Mouse (Mus musculus): Measurements from ENCODE around the gene Tmem110. TPM values are rescaled to one million over a fixed set of nuclear protein-coding genes. Genes with fewer than 3 reads are reported as not detected.

Tmem110 gene
- total and polyA plus RNA-seq, 3 experiments = 11.6 to 21.0 TPM; not detected in 1

- TF ChIP-seq USF1 (IDR thresholded peaks at IDR 0.05; ENCODE audit: low read depth, low read length) = no peak
- H3K36me3 ChIP-seq (ENCODE audit: control insufficient read depth in 1 of 2, insufficient read depth in 2 of 2, low read length in 2 of 2) = no peaks in the 10 kb centered on the region; a peak in 1 of 4 replicates
- H3K27ac ChIP-seq (ENCODE audit: control insufficient read depth, low read depth, low read length) = no peak overlapping the region
Measured at GRCm38 (mm10) chr14:30876451-30876850, 51.1 kb downstream of the Tmem110 start.

DNA sequence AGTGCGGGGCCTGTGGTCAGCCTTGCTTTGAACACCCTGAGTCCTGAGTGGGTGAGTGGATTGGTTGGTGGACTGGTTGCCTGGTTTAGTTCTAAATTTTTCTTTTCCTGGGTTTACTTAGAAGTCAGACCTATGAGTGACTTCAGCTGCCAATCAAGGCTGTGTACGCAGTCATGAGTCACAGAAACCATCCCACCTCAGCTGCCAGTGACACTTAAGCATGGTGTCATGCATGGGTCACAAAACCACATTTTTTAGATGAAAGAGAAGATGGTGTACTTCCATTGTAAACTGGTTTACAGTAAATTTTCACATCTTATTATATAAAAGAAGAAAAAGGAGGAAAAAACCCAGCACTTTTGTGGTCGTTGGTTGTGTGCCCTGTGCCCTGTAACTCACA is 52.4 kb downstream of the Tmem110 start:
- no peak for DNase-seq (ENCODE audit: low read depth, low spot score)
- Histone ChIP-seq H3K36me3 (ENCODE audit: control insufficient read depth in 1 of 2, insufficient read depth in 2 of 2, low read length in 2 of 2) (no peaks in the 10 kb centered on the region), H3K79me2 (ENCODE audit: control insufficient read depth, insufficient read depth, low read length, poor library complexity) (no peaks in the 10 kb centered on the region), H3K9me3 (replicated peaks; ENCODE audit: insufficient read depth, low read length) (no peaks in the 10 kb centered on the region), H3K27me3 (ENCODE audit: control insufficient read depth in 1 of 2, insufficient read depth in 2 of 2, low read length in 2 of 2) (no peaks in the 10 kb centered on the region), H3K4me1 (ENCODE audit: control insufficient read depth in 1 of 2, insufficient read depth in 2 of 2, low read length in 2 of 2) (no peaks in the 10 kb centered on the region; a peak in 2 of 4 replicates), H3K9ac (ENCODE audit: control insufficient read depth, low read depth, low read length, poor library complexity, severe bottlenecking) (no peak overlapping the region), H3K4me3 (ENCODE audit: control insufficient read depth in 1 of 2, insufficient read depth in 1 of 2, low read depth in 2 of 2, low read length in 2 of 2) (no peak overlapping the region), H3K27ac (ENCODE audit: control insufficient read depth, low read depth, low read length) (no peak overlapping the region)
- TF ChIP-seq ELF1 (IDR thresholded peaks at IDR 0.05; ENCODE audit: low read depth, low read length) = no peak
- TF ChIP-seq NELFE (IDR thresholded peaks at IDR 0.05; ENCODE audit: low read depth, low read length) = no peak
- no peak for TF ChIP-seq MXI1 (IDR thresholded peaks at IDR 0.05; ENCODE audit: low read depth, low read length)
- TF ChIP-seq NRF1 (IDR thresholded peaks at IDR 0.05; ENCODE audit: insufficient read depth, low read depth, low read length, poor library complexity, severe bottlenecking) = no peak
- TF ChIP-seq ZKSCAN1 (IDR thresholded peaks at IDR 0.05; ENCODE audit: low read depth, low read length) = no peak
- no peak for TF ChIP-seq SMC3 (IDR thresholded peaks at IDR 0.05; ENCODE audit: low read depth, low read length)
- no peak for TF ChIP-seq POLR2A (IDR thresholded peaks at IDR 0.05; ENCODE audit: control insufficient read depth in 1 of 2, insufficient read depth in 1 of 2, low read depth in 1 of 2, low read length in 2 of 2, poor library complexity in 1 of 2)
- TF ChIP-seq HCFC1 (IDR thresholded peaks at IDR 0.05; ENCODE audit: low read depth, low read length) = no peak
- no peak for TF ChIP-seq USF2 (IDR thresholded peaks at IDR 0.05; ENCODE audit: borderline replicate concordance in 1 of 2, insufficient read depth in 1 of 2, low read depth in 1 of 2, low read length in 2 of 2)
- no peak for TF ChIP-seq ZMIZ1 (IDR thresholded peaks at IDR 0.05; ENCODE audit: low read depth, low read length)
- TF ChIP-seq UBTF (IDR thresholded peaks at IDR 0.05; ENCODE audit: borderline replicate concordance, insufficient read depth, low read depth, low read length) = no peak
- TF ChIP-seq BHLHE40 (IDR thresholded peaks at IDR 0.05; ENCODE audit: borderline replicate concordance, low read depth, low read length) = no peak
- TF ChIP-seq JUND (IDR thresholded peaks at IDR 0.05; ENCODE audit: low read depth, low read length) = no peak
- no peak for TF ChIP-seq MAFK (IDR thresholded peaks at IDR 0.05; ENCODE audit: borderline replicate concordance, low read depth, low read length)
- no peak for TF ChIP-seq MYC (IDR thresholded peaks at IDR 0.05; ENCODE audit: low read depth, low read length)
- no peak for TF ChIP-seq MAZ (IDR thresholded peaks at IDR 0.05; ENCODE audit: low read depth, low read length)
- no peak for TF ChIP-seq RAD21 (IDR thresholded peaks at IDR 0.05; ENCODE audit: low read depth, low read length)
- TF ChIP-seq TCF12 (IDR thresholded peaks at IDR 0.05; ENCODE audit: low read depth, low read length) = no peak
- TF ChIP-seq CHD2 (IDR thresholded peaks at IDR 0.05; ENCODE audit: low read length) = no peak
- no peak for TF ChIP-seq ETS1 (IDR thresholded peaks at IDR 0.05; ENCODE audit: low read depth, low read length)

More at GRCm38 (mm10) chr14:30876451-30876850, 51.1 kb downstream of the Tmem110 start:
- Histone ChIP-seq H3K79me2 (ENCODE audit: control insufficient read depth, insufficient read depth, low read length, poor library complexity) (no peaks in the 10 kb centered on the region), H3K9me3 (replicated peaks; ENCODE audit: insufficient read depth, low read length) (no peaks in the 10 kb centered on the region), H3K9ac (ENCODE audit: control insufficient read depth, low read depth, low read length, poor library complexity, severe bottlenecking) (no peak overlapping the region), H3K4me1 (ENCODE audit: control insufficient read depth in 1 of 2, insufficient read depth in 2 of 2, low read length in 2 of 2) (no peaks in the 10 kb centered on the region; a peak in 2 of 4 replicates), H3K4me3 (ENCODE audit: control insufficient read depth in 1 of 2, insufficient read depth in 1 of 2, low read depth in 2 of 2, low read length in 2 of 2) (no peak overlapping the region), H3K27me3 (ENCODE audit: control insufficient read depth in 1 of 2, insufficient read depth in 2 of 2, low read length in 2 of 2) (no peaks in the 10 kb centered on the region)
- no peak for DNase-seq (ENCODE audit: low read depth, low spot score)
